Mouse (Mus musculus) small intestine, adult 2 months (tissue): ENCODE measurements around the gene Nxph4.

Experiments used
- CTCF ChIP-seq: fragments of 200-500 bp; IDR thresholded peaks from 2 replicates; pipeline ENCODE4 v1.5.1; 2012; ENCODE audit warnings: low read depth, mild to moderate bottlenecking, control low read depth, inconsistent platforms, low read length, moderate library complexity, mixed read lengths; ENCODE audit not compliant: insufficient replicate concordance, insufficient read length; ENCODE audit errors: extremely low read depth
- POLR2A ChIP-seq: fragments of 200-500 bp; IDR thresholded peaks from 2 replicates; pipeline ENCODE4 v1.6.1; 2012; ENCODE audit warnings: low read depth, mild to moderate bottlenecking, control low read depth, inconsistent platforms, low read length, moderate library complexity

- no peak for TF ChIP-seq CTCF
- TF ChIP-seq POLR2A = no peak
Measured at GRCm38 (mm10) chr10:127491128-127491512, 43.2 kb downstream of the Nxph4 start.
